Mouse (Mus musculus) heart, postnatal 0 days (tissue): Measurements from ENCODE around the gene Gxylt2. TPM values are rescaled to one million over a fixed set of nuclear protein-coding genes. Genes with fewer than 3 reads are reported as not detected.

Source experiments
- ATAC-seq: fragments of 200-750 bp; cut with Nextera tagmentation; 2 replicates; pipeline ENCODE4 v1.8.0; 2017; ENCODE audit warnings: low read depth, moderate number of reproducible peaks, moderate library complexity; ENCODE audit not compliant: insufficient read depth
- DNase-seq: peaks from one replicate; pipeline ENCODE4 v3.0.0-alpha.2; 2016; ENCODE audit warnings: low spot score
- H3K27ac ChIP-seq: fragments of 300-500 bp; sonication (generic); 2 replicates; pipeline ENCODE4 v1.5.1; 2014; ENCODE audit warnings: low read depth, mild to moderate bottlenecking
- H3K27me3 ChIP-seq: fragments of 300-500 bp; sonication (generic); 2 replicates; pipeline ENCODE4 v1.6.1; 2014; ENCODE audit warnings: low read length, mixed read lengths; ENCODE audit not compliant: control insufficient read depth, insufficient read depth
- H3K36me3 ChIP-seq: fragments of 300-500 bp; sonication (generic); replicated peaks from 2 replicates; pipeline ENCODE4 v1.6.1; 2014; ENCODE audit warnings: low read length, mixed read lengths; ENCODE audit not compliant: control insufficient read depth, insufficient read depth
- H3K4me1 ChIP-seq: fragments of 300-500 bp; sonication (generic); 2 replicates; pipeline ENCODE4 v1.6.1; 2014; ENCODE audit warnings: antibody characterized with exemption; ENCODE audit not compliant: control insufficient read depth, insufficient read depth
- H3K4me2 ChIP-seq: fragments of 300-500 bp; sonication (generic); 2 replicates; pipeline ENCODE4 v1.6.1; 2014; ENCODE audit warnings: low read depth, mild to moderate bottlenecking, low read length, moderate library complexity
- H3K4me3 ChIP-seq: fragments of 300-500 bp; sonication (generic); 2 replicates; pipeline ENCODE4 v1.5.1; 2014; ENCODE audit warnings: low read depth, low read length
- H3K9ac ChIP-seq: fragments of 300-500 bp; sonication (generic); replicated peaks from 2 replicates; pipeline ENCODE4 v1.6.1; 2014; ENCODE audit warnings: low read depth, low read length, mixed read lengths
- H3K9me3 ChIP-seq: fragments of 300-500 bp; sonication (generic); replicated peaks from 2 replicates; pipeline ENCODE4 v1.6.1; 2016; ENCODE audit warnings: low read length; ENCODE audit not compliant: control insufficient read depth
- CTCF ChIP-seq: IDR thresholded peaks from 2 replicates; pipeline ENCODE4 v1.5.1; 2016; ENCODE audit warnings: antibody characterized with exemption, control low read depth, low read depth
- EP300 ChIP-seq: IDR thresholded peaks from 2 replicates; pipeline ENCODE4 v1.6.1; 2016; ENCODE audit warnings: antibody characterized with exemption, low read depth
- WGBS: fragments of 180-500 bp; shearing (Covaris S2); extraction: QIAGEN DNeasy Blood & Tissue Kit; methylation state at CpG from one replicate; pipeline ENCODE4 v1.1.7; 2014; 5-methylcytosine and 5-hydroxymethylcytosine counted together
- polyA plus RNA-seq: library from polyadenylated mRNA; unstranded; fragments of >200 nt; fragmentation: Nextera tagmentation; extraction: Ambion mirVana; gene quantifications from 2 replicates; pipeline ENCODE4 v1.2.1, GENCODE M21; 2015
- total RNA-seq: library from RNA; depleted of rRNA; stranded (reverse); fragments of >200 nt; gene quantifications from 2 replicates; pipeline ENCODE4 v1.2.3, GENCODE M21; 2014; ENCODE audit warnings: low replicate concordance

Gene Gxylt2
- total and polyA plus RNA-seq, 2 experiments from 2014 or later = 2.4 to 4.8 TPM

- H3K9me3 ChIP-seq = no peaks in the 10 kb centered on the region
- no peak overlapping the region for H3K4me2 ChIP-seq
- no peak overlapping the region for H3K4me3 ChIP-seq
- H3K27ac ChIP-seq = 0 out of 2 replicates have a peak overlapping the region, but pooled peaks have one; percentile 20
- DNase-seq (peak; percentile 16), ATAC-seq (peak; percentile 36)
- TF ChIP-seq CTCF = no peak
- H3K9ac ChIP-seq = no peak overlapping the region
- no peaks in the 10 kb centered on the region for H3K27me3 ChIP-seq
- no peaks in the 10 kb centered on the region for H3K36me3 ChIP-seq
- no peaks in the 10 kb centered on the region for H3K4me1 ChIP-seq
- 49% methylated on average over 10 of the region's 10 CpGs for WGBS
Observed at GRCm38 (mm10) chr6:100800497-100800955, 96.0 kb downstream of the Gxylt2 start.

- Histone ChIP-seq H3K9ac (no peak overlapping the region), H3K9me3 (no peaks in the 10 kb centered on the region), H3K27me3 (no peaks in the 10 kb centered on the region), H3K36me3 (no peaks in the 10 kb centered on the region), H3K27ac (no peak overlapping the region), H3K4me3 (no peak overlapping the region), H3K4me2 (no peak overlapping the region), H3K4me1 (no peaks in the 10 kb centered on the region)
- TF ChIP-seq EP300 = no peak
- no peak for TF ChIP-seq CTCF
- 62% methylated on average over 13 of the region's 13 CpGs for WGBS
- ATAC-seq = no peak; the same call in 1 of the 2 replicates
- DNase-seq = no peak
Observed at GRCm38 (mm10) chr6:100802381-100803083, 98.0 kb downstream of the Gxylt2 start.

- no peak for ATAC-seq
- Histone ChIP-seq H3K4me1 (no peaks in the 10 kb centered on the region), H3K4me2 (no peak overlapping the region), H3K27me3 (no peaks in the 10 kb centered on the region), H3K9ac (no peak overlapping the region), H3K4me3 (no peak overlapping the region), H3K36me3 (no peaks in the 10 kb centered on the region), H3K9me3 (no peaks in the 10 kb centered on the region), H3K27ac (no peak overlapping the region)
- WGBS = 83% methylated on average over 3 of the region's 3 CpGs
- TF ChIP-seq EP300 = no peak
- TF ChIP-seq CTCF = no peak
- DNase-seq = no peak
Observed at GRCm38 (mm10) chr6:100803250-100803649, 98.7 kb downstream of the Gxylt2 start.

GRCm38 (mm10) chr6:100807187-100807586 is 102.7 kb downstream of the Gxylt2 start:
- no peak overlapping the region for H3K9ac ChIP-seq
- 88% methylated on average over 9 of the region's 9 CpGs for WGBS

GRCm38 (mm10) chr6:100807746-100808145 is 103.2 kb downstream of the Gxylt2 start:
- ATAC-seq = no peak
- no peak for DNase-seq
- 38% methylated on average over 1 of the region's 1 CpGs for WGBS
- Histone ChIP-seq H3K9ac (no peak overlapping the region), H3K27ac (no peak overlapping the region), H3K4me1 (no peaks in the 10 kb centered on the region), H3K4me2 (no peak overlapping the region), H3K27me3 (no peaks in the 10 kb centered on the region), H3K36me3 (no peaks in the 10 kb centered on the region), H3K9me3 (no peaks in the 10 kb centered on the region), H3K4me3 (no peak overlapping the region)
- TF ChIP-seq EP300 = no peak
- no peak for TF ChIP-seq CTCF

More at GRCm38 (mm10) chr6:100807187-100807586, 102.7 kb downstream of the Gxylt2 start:
- Histone ChIP-seq H3K27me3 (no peaks in the 10 kb centered on the region), H3K4me1 (no peaks in the 10 kb centered on the region), H3K4me2 (no peak overlapping the region), H3K9me3 (no peaks in the 10 kb centered on the region), H3K27ac (no peak overlapping the region), H3K36me3 (no peaks in the 10 kb centered on the region), H3K4me3 (no peak overlapping the region)
- DNase-seq = no peak
- ATAC-seq = no peak
- TF ChIP-seq CTCF = no peak
- no peak for TF ChIP-seq EP300

GRCm38 (mm10) chr6:100808221-100808778 is 103.8 kb downstream of the Gxylt2 start:
- no peak overlapping the region for H3K4me2 ChIP-seq
- TF ChIP-seq CTCF (no peak), EP300 (no peak)
- ATAC-seq = no peak
- no peaks in the 10 kb centered on the region for H3K27me3 ChIP-seq
- no peak for DNase-seq
- H3K27ac ChIP-seq = no peak overlapping the region
- H3K36me3 ChIP-seq = no peaks in the 10 kb centered on the region
- H3K4me1 ChIP-seq = no peaks in the 10 kb centered on the region
- H3K9me3 ChIP-seq = no peaks in the 10 kb centered on the region
- no peak overlapping the region for H3K4me3 ChIP-seq
- WGBS = 81% methylated on average over 6 of the region's 6 CpGs
- H3K9ac ChIP-seq = no peak overlapping the region
